Mouse (Mus musculus): Measurements from ENCODE around the gene H2-T23.
"Not testable (repeated sequence)": the region's sequence is repeated elsewhere in the genome, so short reads cannot be mapped to it uniquely, and the experiment has no call there.

Gene H2-T23

GRCm38 (mm10) chr17:36022922-36023321 lies 9.7 kb downstream of the H2-T23 start:
- no peak for DNase-seq

GRCm38 (mm10) chr17:36022098-36022497 lies 10.6 kb downstream of the H2-T23 start:
- no peak for DNase-seq

GRCm38 (mm10) chr17:36021309-36021708 lies 11.3 kb downstream of the H2-T23 start:
- no peak for DNase-seq

GRCm38 (mm10) chr17:36020191-36021073 lies 12.2 kb downstream of the H2-T23 start, which contains the start of gene H2-T24:
Gene H2-T24, minus strand, starts transcription at chr17:36020560.
- DNase-seq = peak; percentile 83

GRCm38 (mm10) chr17:36019519-36019918 lies 13.1 kb downstream of the H2-T23 start:
- DNase-seq = no peak

- no peak for DNase-seq
Measured at GRCm38 (mm10) chr17:36018979-36019378, 13.7 kb downstream of the H2-T23 start.

- DNase-seq = no peak
Measured at GRCm38 (mm10) chr17:36017046-36017445, 15.6 kb downstream of the H2-T23 start.

GRCm38 (mm10) chr17:36014977-36015376 lies 17.7 kb downstream of the H2-T23 start:
- DNase-seq = no peak

- not testable (repeated sequence) for DNase-seq
Measured at GRCm38 (mm10) chr17:36004409-36004808, 28.2 kb downstream of the H2-T23 start.

- no peak for DNase-seq
Measured at GRCm38 (mm10) chr17:36003331-36003730, 29.3 kb downstream of the H2-T23 start.

- DNase-seq = no peak
Measured at GRCm38 (mm10) chr17:36001966-36002365, 30.7 kb downstream of the H2-T23 start.

GRCm38 (mm10) chr17:36001121-36001897 lies 31.3 kb downstream of the H2-T23 start:
- no peak for DNase-seq

- DNase-seq = no peak
Measured at GRCm38 (mm10) chr17:36000349-36000748, 32.3 kb downstream of the H2-T23 start.

- DNase-seq = no peak
Measured at GRCm38 (mm10) chr17:35999356-35999755, 33.3 kb downstream of the H2-T23 start.

- DNase-seq = no peak
Measured at GRCm38 (mm10) chr17:35998545-35999305, 33.9 kb downstream of the H2-T23 start.

- no peak for DNase-seq
Measured at GRCm38 (mm10) chr17:35997713-35998510, 34.7 kb downstream of the H2-T23 start.

GRCm38 (mm10) chr17:35996949-35997348 lies 35.7 kb downstream of the H2-T23 start:
- DNase-seq = peak; percentile 97

GRCm38 (mm10) chr17:35994879-35995240 lies 37.8 kb downstream of the H2-T23 start:
- DNase-seq = no peak

GRCm38 (mm10) chr17:35994175-35994878 lies 38.3 kb downstream of the H2-T23 start:
- DNase-seq = peak; percentile 84

- peak; percentile 80 for DNase-seq
Measured at GRCm38 (mm10) chr17:35993675-35994074, 39.0 kb downstream of the H2-T23 start.

- DNase-seq = no peak
Measured at GRCm38 (mm10) chr17:35991781-35992180, 40.9 kb downstream of the H2-T23 start.

- no peak for DNase-seq
Measured at GRCm38 (mm10) chr17:35981776-35982175, 50.9 kb downstream of the H2-T23 start.
